Mouse (Mus musculus) E14TG2a.4 (cell line): ENCODE measurements around the gene Rab40b.

Experiments used
- CTCF ChIP-seq: conservative IDR thresholded peaks from 2 replicates; pipeline ENCODE4 v1.5.1; 2014; ENCODE audit warnings: low read length
- NANOG ChIP-seq: IDR thresholded peaks from 2 replicates; pipeline ENCODE4 v1.6.1; 2014; ENCODE audit warnings: borderline replicate concordance, low read length, mixed read lengths
- POU5F1 ChIP-seq: IDR thresholded peaks from 2 replicates; pipeline ENCODE4 v1.6.1; 2014; ENCODE audit warnings: low read length, borderline replicate concordance

- TF ChIP-seq POU5F1 (no peak), CTCF (no peak), NANOG (no peak)
Observed at GRCm38 (mm10) chr11:121306608-121307007, 81.4 kb downstream of the Rab40b start.
